Mouse (Mus musculus) heart, embryonic 13.5 days (tissue): Measurements from ENCODE around the gene Adam10. TPM values are rescaled to one million over a fixed set of nuclear protein-coding genes. Genes with fewer than 3 reads are reported as not detected.
A peak's percentile ranks its signal among the peaks of the same experiment; 100 is the strongest.

Experiments
- ATAC-seq: fragments of 200-750 bp; cut with Nextera tagmentation; 2 replicates; pipeline ENCODE4 v1.8.0; 2017; ENCODE audit warnings: moderate TSS enrichment; ENCODE audit not compliant: insufficient number of reproducible peaks, low FRiP score, low TSS enrichment; ENCODE audit errors: extremely low read depth
- H3K27ac ChIP-seq: fragments of 300-500 bp; sonication (generic); replicated peaks from 2 replicates; pipeline ENCODE4 v1.5.1; 2015; ENCODE audit warnings: moderate library complexity, mild to moderate bottlenecking, inconsistent platforms
- H3K27me3 ChIP-seq: fragments of 300-500 bp; sonication (generic); replicated peaks from 2 replicates; pipeline ENCODE4 v1.6.1; 2015; ENCODE audit warnings: mild to moderate bottlenecking, inconsistent platforms
- H3K36me3 ChIP-seq: fragments of 300-500 bp; sonication (generic); 2 replicates; pipeline ENCODE4 v1.6.1; 2015; ENCODE audit warnings: mild to moderate bottlenecking, inconsistent platforms
- H3K4me1 ChIP-seq: fragments of 300-500 bp; sonication (generic); 2 replicates; pipeline ENCODE4 v1.6.1; 2015; ENCODE audit warnings: inconsistent platforms
- H3K4me2 ChIP-seq: fragments of 300-500 bp; sonication (generic); 2 replicates; pipeline ENCODE4 v1.6.1; 2015; ENCODE audit warnings: inconsistent platforms, mild to moderate bottlenecking, moderate library complexity
- H3K4me3 ChIP-seq: fragments of 300-500 bp; sonication (generic); 2 replicates; pipeline ENCODE4 v1.5.1; 2015; ENCODE audit warnings: moderate library complexity, mild to moderate bottlenecking, inconsistent platforms
- H3K9ac ChIP-seq: fragments of 300-500 bp; sonication (generic); 2 replicates; pipeline ENCODE4 v1.6.1; 2015; ENCODE audit warnings: inconsistent platforms, mild to moderate bottlenecking, moderate library complexity
- H3K9me3 ChIP-seq: fragments of 300-500 bp; sonication (generic); 2 replicates; pipeline ENCODE4 v1.6.1; 2016; ENCODE audit warnings: inconsistent platforms
- WGBS: fragments of 180-500 bp; shearing (Covaris S2); methylation state at CpG from one replicate; pipeline ENCODE4 v1.1.7; 2015; ENCODE audit warnings: mixed read lengths; 5-methylcytosine and 5-hydroxymethylcytosine counted together
- polyA plus RNA-seq: library from polyadenylated mRNA; unstranded; fragments of >200 nt; fragmentation: Nextera tagmentation; extraction: Ambion mirVana; gene quantifications from 2 replicates; pipeline ENCODE4 v1.2.1, GENCODE M21; 2015

Gene Adam10
- polyA plus RNA-seq, 1 experiment from 2014 or later: 64.0 TPM

GRCm38 (mm10) chr9:70673656-70674055 lies 5.1 kb upstream of the Adam10 start:
- Histone ChIP-seq H3K9ac (no peak overlapping the region), H3K9me3 (no peaks in the 10 kb centered on the region), H3K27me3 (no peaks in the 10 kb centered on the region), H3K4me1 (peaks cover 12% of the 10 kb centered on the region), H3K27ac (no peak overlapping the region), H3K4me2 (no peak overlapping the region), H3K36me3 (no peaks in the 10 kb centered on the region), H3K4me3 (no peak overlapping the region)
- WGBS: 72% methylated on average over 4 of the region's 4 CpGs
- no peak for ATAC-seq

- H3K4me1 ChIP-seq: peaks cover 13% of the 10 kb centered on the region
- H3K36me3 ChIP-seq: no peaks in the 10 kb centered on the region
- H3K4me3 ChIP-seq: no peak overlapping the region
- no peak overlapping the region for H3K27ac ChIP-seq
- WGBS: 74% methylated on average over 4 of the region's 4 CpGs
- no peaks in the 10 kb centered on the region for H3K9me3 ChIP-seq
- ATAC-seq: no peak
- H3K27me3 ChIP-seq: no peaks in the 10 kb centered on the region
- no peak overlapping the region for H3K4me2 ChIP-seq
- H3K9ac ChIP-seq: no peak overlapping the region
These were observed 3.7 kb upstream of the Adam10 start for GRCm38 (mm10) chr9:70675117-70675516.

GRCm38 (mm10) chr9:70675961-70676360 lies 2.8 kb upstream of the Adam10 start:
- Histone ChIP-seq H3K27ac (no peak overlapping the region), H3K9ac (no peak overlapping the region), H3K9me3 (no peaks in the 10 kb centered on the region), H3K4me3 (no peak overlapping the region), H3K4me2 (no peak overlapping the region), H3K27me3 (no peaks in the 10 kb centered on the region), H3K36me3 (no peaks in the 10 kb centered on the region), H3K4me1 (peaks cover 22% of the 10 kb centered on the region)
- ATAC-seq: no peak
- WGBS: 87% methylated on average over 5 of the region's 5 CpGs

- peak overlapping the region; percentile 99 for H3K9ac ChIP-seq
- peak overlapping the region; percentile 93 for H3K4me3 ChIP-seq
- no peaks in the 10 kb centered on the region for H3K27me3 ChIP-seq
- H3K9me3 ChIP-seq: no peaks in the 10 kb centered on the region
- peak overlapping the region; percentile 97 for H3K27ac ChIP-seq
- peak; percentile 61 for ATAC-seq
- H3K4me2 ChIP-seq: peak overlapping the region; percentile 87
- under 1% methylated on average over 103 of the region's 103 CpGs for WGBS
- H3K4me1 ChIP-seq: peaks cover 35% of the 10 kb centered on the region
- no peaks in the 10 kb centered on the region for H3K36me3 ChIP-seq
These were observed 615 bp downstream of the Adam10 start for GRCm38 (mm10) chr9:70679132-70680091.

- no peak overlapping the region for H3K27ac ChIP-seq
- H3K27me3 ChIP-seq: no peaks in the 10 kb centered on the region
- H3K9me3 ChIP-seq: no peaks in the 10 kb centered on the region
- ATAC-seq: no peak
- no peak overlapping the region; the same call in 1 of the 2 replicates for H3K9ac ChIP-seq
- H3K36me3 ChIP-seq: no peaks in the 10 kb centered on the region
- 46% methylated on average over 1 of the region's 1 CpGs for WGBS
- peaks cover 60% of the 10 kb centered on the region for H3K4me1 ChIP-seq
- peak overlapping the region; percentile 87 for H3K4me2 ChIP-seq
- peak overlapping the region; percentile 93 for H3K4me3 ChIP-seq
These were observed 3.4 kb downstream of the Adam10 start for GRCm38 (mm10) chr9:70682202-70682601.

- H3K4me2 ChIP-seq: no peak overlapping the region
- no peak overlapping the region for H3K4me3 ChIP-seq
- H3K27me3 ChIP-seq: no peaks in the 10 kb centered on the region
- H3K4me1 ChIP-seq: peaks cover 74% of the 10 kb centered on the region
- no peaks in the 10 kb centered on the region for H3K36me3 ChIP-seq
- WGBS: 44% methylated on average over 2 of the region's 2 CpGs
- H3K9me3 ChIP-seq: no peaks in the 10 kb centered on the region
- no peak overlapping the region for H3K9ac ChIP-seq
- peak overlapping the region; percentile 54 for H3K27ac ChIP-seq
- peak; percentile 42; the same call in 1 of the 2 replicates for ATAC-seq
These were observed 9.6 kb downstream of the Adam10 start for GRCm38 (mm10) chr9:70688301-70688968.

GRCm38 (mm10) chr9:70689926-70690325 lies 11.1 kb downstream of the Adam10 start:
- Histone ChIP-seq H3K4me3 (no peak overlapping the region), H3K9me3 (no peaks in the 10 kb centered on the region), H3K27ac (no peak overlapping the region), H3K36me3 (no peaks in the 10 kb centered on the region), H3K4me1 (peaks cover 72% of the 10 kb centered on the region), H3K27me3 (no peaks in the 10 kb centered on the region), H3K4me2 (no peak overlapping the region), H3K9ac (no peak overlapping the region)
- ATAC-seq: no peak
- WGBS: 81% methylated on average over 3 of the region's 3 CpGs

- Histone ChIP-seq H3K9ac (no peak overlapping the region), H3K27me3 (no peaks in the 10 kb centered on the region), H3K9me3 (no peaks in the 10 kb centered on the region), H3K36me3 (no peaks in the 10 kb centered on the region), H3K27ac (no peak overlapping the region), H3K4me3 (no peak overlapping the region), H3K4me2 (no peak overlapping the region), H3K4me1 (peaks cover 66% of the 10 kb centered on the region)
- ATAC-seq: no peak
These were observed 11.8 kb downstream of the Adam10 start for GRCm38 (mm10) chr9:70690579-70690978.

GRCm38 (mm10) chr9:70691772-70692693 lies 13.2 kb downstream of the Adam10 start:
- H3K36me3 ChIP-seq: no peaks in the 10 kb centered on the region
- H3K9ac ChIP-seq: no peak overlapping the region
- H3K27ac ChIP-seq: no peak overlapping the region
- 44% methylated on average over 2 of the region's 2 CpGs for WGBS
- no peaks in the 10 kb centered on the region for H3K27me3 ChIP-seq
- peaks cover 51% of the 10 kb centered on the region for H3K4me1 ChIP-seq
- no peak for ATAC-seq
- H3K4me2 ChIP-seq: no peak overlapping the region
- no peak overlapping the region for H3K4me3 ChIP-seq
- no peaks in the 10 kb centered on the region for H3K9me3 ChIP-seq

- Histone ChIP-seq H3K27ac (no peak overlapping the region), H3K9me3 (no peaks in the 10 kb centered on the region), H3K36me3 (no peaks in the 10 kb centered on the region), H3K4me1 (peaks cover 29% of the 10 kb centered on the region), H3K4me3 (no peak overlapping the region), H3K4me2 (no peak overlapping the region), H3K27me3 (no peaks in the 10 kb centered on the region), H3K9ac (no peak overlapping the region)
- WGBS: 76% methylated on average over 2 of the region's 2 CpGs
- no peak for ATAC-seq
These were observed 16.9 kb downstream of the Adam10 start for GRCm38 (mm10) chr9:70695723-70696122.

- Histone ChIP-seq H3K4me1 (peaks cover 8% of the 10 kb centered on the region), H3K36me3 (no peaks in the 10 kb centered on the region), H3K27ac (no peak overlapping the region), H3K4me3 (no peak overlapping the region), H3K9ac (no peak overlapping the region), H3K27me3 (no peaks in the 10 kb centered on the region), H3K9me3 (no peaks in the 10 kb centered on the region), H3K4me2 (no peak overlapping the region)
- 67% methylated on average over 1 of the region's 1 CpGs for WGBS
- ATAC-seq: no peak
These were observed 19.3 kb downstream of the Adam10 start for GRCm38 (mm10) chr9:70698090-70698489.
